Mouse (Mus musculus) lung, adult 2 months (tissue): Measurements from ENCODE around the gene Sqstm1.

Experiments used
- CTCF ChIP-seq: fragments of 200-500 bp; IDR thresholded peaks from 2 replicates; pipeline ENCODE4 v1.5.1; 2011; ENCODE audit warnings: mild to moderate bottlenecking, low read length, control low read depth; ENCODE audit not compliant: insufficient read depth
- POLR2A ChIP-seq: fragments of 200-500 bp; IDR thresholded peaks from 2 replicates; pipeline ENCODE4 v1.6.1; 2011; ENCODE audit warnings: low read depth, mild to moderate bottlenecking, control low read depth, low read length, borderline replicate concordance; ENCODE audit errors: extremely low read depth

DNA sequence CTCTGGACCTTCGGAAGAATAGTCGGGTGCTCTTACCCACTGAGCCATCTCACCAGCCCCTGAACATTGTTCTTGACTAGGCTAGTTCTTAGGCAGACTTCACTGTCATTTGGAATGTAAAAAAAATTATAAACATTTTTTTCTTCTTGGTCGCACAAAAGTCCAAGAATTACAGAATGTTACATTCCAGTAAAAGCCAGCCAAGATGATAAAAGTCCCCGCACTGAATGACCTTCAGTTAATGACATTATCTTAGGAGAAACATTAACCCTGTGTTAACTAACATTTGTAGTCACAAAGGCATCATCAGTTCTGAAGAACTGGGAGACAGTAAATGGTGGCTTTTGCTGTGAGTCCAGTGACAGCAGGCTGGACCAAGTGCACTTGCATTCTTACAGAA is 20.3 kb downstream of the Sqstm1 start:
- TF ChIP-seq CTCF (no peak), POLR2A (no peak)
